Mouse (Mus musculus): ENCODE data around the gene Pnkd.

DNA sequence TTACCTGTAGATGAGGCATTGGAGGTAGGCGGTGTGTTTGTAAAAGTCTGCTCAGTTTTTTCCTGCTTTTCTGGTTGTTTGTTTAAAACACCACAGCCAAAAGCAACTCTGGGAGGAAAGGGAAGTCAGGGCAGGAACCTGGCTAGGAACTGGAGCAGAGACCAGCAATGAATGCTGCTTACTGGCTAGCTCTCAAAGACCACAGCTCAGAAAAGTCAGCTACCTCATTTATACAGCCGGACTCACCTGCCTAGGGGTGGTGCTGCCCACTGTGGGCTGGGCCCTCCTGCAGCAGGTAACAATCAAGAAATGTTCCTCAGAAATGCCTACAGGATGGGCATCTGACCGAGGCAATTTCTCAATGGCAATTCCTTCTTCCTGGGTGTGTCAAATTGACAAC lies 30.1 kb downstream of the Pnkd start:
- no peak for TF ChIP-seq CTCF (IDR thresholded peaks at IDR 0.05; ENCODE audit: low read depth)
- TF ChIP-seq EP300 (IDR thresholded peaks at IDR 0.05; ENCODE audit: low read depth), result no peak

Data from heart, postnatal 0 days (tissue).